Mouse (Mus musculus) heart, postnatal 10 days (tissue): ENCODE measurements around the gene Cplx1. TPM values are rescaled to one million over a fixed set of nuclear protein-coding genes. Genes with fewer than 3 reads are reported as not detected.
"Not testable (repeated sequence)": the region's sequence is repeated elsewhere in the genome, so short reads cannot be mapped to it uniquely, and the experiment has no call there.

Experiments
- DNase-seq, 2 experiments: peaks; one replicate each; pipeline ENCODE4 v3.0.0; 2021
- intact Hi-C: fragments of 180-260 bp; cut with DNase I; formaldehyde crosslinking; loops from one replicate; pipeline ENCODE4 v1.15.1; 2025
- total RNA-seq, 2 experiments: library from RNA; stranded (reverse); gene quantifications; 2 replicates each; pipeline ENCODE4 v1.2.3; 2021

Gene Cplx1
- total RNA-seq, 2 experiments from 2014 or later, result 0.38 TPM; not detected in 1

- intact Hi-C loops, result no loop called here
- DNase-seq, result no peak
Measured at GRCm38 (mm10) chr5:108518106-108518885, 31.5 kb downstream of the Cplx1 start.

GRCm38 (mm10) chr5:108516655-108517054 lies 33.2 kb downstream of the Cplx1 start:
- intact Hi-C loops, result no loop called here
- no peak for DNase-seq

- DNase-seq, result no peak
- intact Hi-C loops, result no loop called here
Measured at GRCm38 (mm10) chr5:108515581-108516361, 34.1 kb downstream of the Cplx1 start.

- DNase-seq, result no peak
- intact Hi-C loops, result loop anchor here (5.0 kb wide), 1 partner anchor 65 kb away; no protein-coding TSS in a partner anchor
Measured at GRCm38 (mm10) chr5:108502286-108502685, 47.5 kb downstream of the Cplx1 start.

GRCm38 (mm10) chr5:108501573-108501972 lies 48.3 kb downstream of the Cplx1 start:
- DNase-seq, result no peak
- intact Hi-C loops, result loop anchor here (5.0 kb wide), 1 partner anchor 66 kb away; no protein-coding TSS in a partner anchor

GRCm38 (mm10) chr5:108486148-108486547 lies 63.7 kb downstream of the Cplx1 start:
- intact Hi-C loops, result not testable (repeated sequence)

GRCm38 (mm10) chr5:108485239-108485638 lies 64.6 kb downstream of the Cplx1 start:
- intact Hi-C loops, result no loop called here
- peak in 1 of 2 experiments; percentile 31 for DNase-seq

More at GRCm38 (mm10) chr5:108486148-108486547, 63.7 kb downstream of the Cplx1 start:
- not testable (repeated sequence) for DNase-seq

- intact Hi-C loops, result no loop called here
Measured at GRCm38 (mm10) chr5:108483006-108483405, 66.8 kb downstream of the Cplx1 start.

GRCm38 (mm10) chr5:108475977-108476376 lies 73.8 kb downstream of the Cplx1 start:
- intact Hi-C loops, result no loop called here
- no peak for DNase-seq

More at GRCm38 (mm10) chr5:108483006-108483405, 66.8 kb downstream of the Cplx1 start:
- no peak for DNase-seq

- intact Hi-C loops, result no loop called here
- DNase-seq, result no peak
Measured at GRCm38 (mm10) chr5:108473737-108474136, 76.1 kb downstream of the Cplx1 start.

GRCm38 (mm10) chr5:108469617-108470016 lies 80.2 kb downstream of the Cplx1 start:
- DNase-seq, result no peak

More at GRCm38 (mm10) chr5:108469617-108470016, 80.2 kb downstream of the Cplx1 start:
- intact Hi-C loops, result no loop called here

Other genes with a start within 250 kb of the Cplx1 start
- gene Pigg, start 237.4 kb downstream of the Cplx1 start, total RNA-seq, result 1 to 10 TPM; 6.1 to 6.5 TPM
- under 1 TPM; 0.45 to 0.55 TPM for gene Gm42517, start 182.1 kb downstream of the Cplx1 start, total RNA-seq
- not detected for gene Pde6b, start 161.6 kb downstream of the Cplx1 start, total RNA-seq
- gene Atp5k, start 115.6 kb downstream of the Cplx1 start, total RNA-seq, result 100 to 1,000 TPM; 857 to 862 TPM
- 1 to 10 TPM in 1 of 2 experiments, under 1 TPM in 1; 0.77 to 1.3 TPM for gene Mfsd7a, start 101.1 kb downstream of the Cplx1 start, total RNA-seq
- gene Pcgf3, start 88.8 kb downstream of the Cplx1 start, total RNA-seq, result 10 to 100 TPM; 46.2 to 54.8 TPM
- 10 to 100 TPM; 35.8 to 37.6 TPM for gene Gak, start 79.7 kb upstream of the Cplx1 start, total RNA-seq
- 10 to 100 TPM; 10.2 to 10.3 TPM for gene Tmem175, start 79.7 kb upstream of the Cplx1 start, total RNA-seq
- 10 to 100 TPM; 13.2 to 14.6 TPM for gene Idua, start 110.3 kb upstream of the Cplx1 start, total RNA-seq
- 10 to 100 TPM; 12.8 to 13.4 TPM for gene Dgkq, start 119.6 kb upstream of the Cplx1 start, total RNA-seq
- gene Slc26a1, start 125.5 kb upstream of the Cplx1 start, total RNA-seq, result under 1 TPM in 1 of 2 experiments, not detected in 1; 0.17 TPM
- 10 to 100 TPM; 18.0 to 24.2 TPM for gene Fgfrl1, start 142.4 kb upstream of the Cplx1 start, total RNA-seq
- gene Rnf212, start 225.0 kb upstream of the Cplx1 start, total RNA-seq, result not detected
- not detected for gene Tmed11, start 245.3 kb upstream of the Cplx1 start, total RNA-seq